Mouse (Mus musculus) spleen, adult 2 months (tissue): ENCODE measurements at regions not wholly inside any gene's neighbourhood (a gene's known extent, or its start where the extent isn't known, plus 50 kb on each side); places are given as distances from the start of the nearest gene placed in this dataset.

Experiments used
- CTCF ChIP-seq: fragments of 200-500 bp; IDR thresholded peaks from 2 replicates; pipeline ENCODE4 v1.5.1; 2011; ENCODE audit warnings: mild to moderate bottlenecking, inconsistent platforms; ENCODE audit not compliant: insufficient read depth, insufficient read length, insufficient replicate concordance; ENCODE audit errors: extremely low read depth
- POLR2A ChIP-seq: fragments of 200-500 bp; IDR thresholded peaks from 2 replicates; pipeline ENCODE4 v1.6.1; 2011; ENCODE audit warnings: low read depth, low read length, inconsistent platforms

- TF ChIP-seq POLR2A (no peak), CTCF (no peak)
These were observed 109.5 kb downstream of the Ccdc71l start for GRCm38 (mm10) chr12:32487883-32488577.
